Mouse (Mus musculus): ENCODE results near the gene Palm2.

- TF ChIP-seq CTCF (IDR thresholded peaks at IDR 0.05; ENCODE audit: borderline replicate concordance, extremely low read depth, insufficient read depth, insufficient read length) (no peak), POLR2A (IDR thresholded peaks at IDR 0.05; ENCODE audit: borderline replicate concordance, extremely low read depth, insufficient read depth, insufficient read length, poor library complexity, severe bottlenecking) (no peak)
Observed at GRCm38 (mm10) chr4:57533686-57534085, 99.6 kb downstream of the Palm2 start.

Measured in brain, embryonic 14.5 days (tissue).